Mouse (Mus musculus) layer of hippocampus, adult 2 months (tissue): ENCODE measurements at regions not wholly inside any gene's neighbourhood (a gene's known extent, or its start where the extent isn't known, plus 50 kb on each side); places are given as distances from the start of the nearest gene placed in this dataset.
A peak's percentile ranks its signal among the peaks of the same experiment; 100 is the strongest.

ENCODE experiments used
- DNase-seq, 2 experiments: peaks; one replicate each; pipeline ENCODE4 v3.0.0; 2022; ENCODE audit warnings: low spot score in 2 of 2
- H3K27ac ChIP-seq: fragments of 200-600 bp; 2 replicates; pipeline ENCODE4 v1.8.1; 2022
- H3K4me3 ChIP-seq: fragments of 200-600 bp; 2 replicates; pipeline ENCODE4 v1.8.1; 2022; ENCODE audit warnings: mild to moderate bottlenecking
- CTCF ChIP-seq: fragments of 200-600 bp; conservative IDR thresholded peaks from 2 replicates; pipeline ENCODE4 v1.8.1; 2022; ENCODE audit warnings: antibody characterized with exemption, mild to moderate bottlenecking, moderate library complexity

GRCm38 (mm10) chr4:131459746-131460145, 378.3 kb downstream of the Ptpru start:
- DNase-seq, result no peak
- no peak for TF ChIP-seq CTCF
- no peak overlapping the region for H3K27ac ChIP-seq
- H3K4me3 ChIP-seq, result no peak overlapping the region

- TF ChIP-seq CTCF, result no peak
- Histone ChIP-seq H3K27ac (no peak overlapping the region), H3K4me3 (no peak overlapping the region)
- no peak for DNase-seq
These were observed 376.8 kb downstream of the Ptpru start for GRCm38 (mm10) chr4:131461312-131461711.

DNA sequence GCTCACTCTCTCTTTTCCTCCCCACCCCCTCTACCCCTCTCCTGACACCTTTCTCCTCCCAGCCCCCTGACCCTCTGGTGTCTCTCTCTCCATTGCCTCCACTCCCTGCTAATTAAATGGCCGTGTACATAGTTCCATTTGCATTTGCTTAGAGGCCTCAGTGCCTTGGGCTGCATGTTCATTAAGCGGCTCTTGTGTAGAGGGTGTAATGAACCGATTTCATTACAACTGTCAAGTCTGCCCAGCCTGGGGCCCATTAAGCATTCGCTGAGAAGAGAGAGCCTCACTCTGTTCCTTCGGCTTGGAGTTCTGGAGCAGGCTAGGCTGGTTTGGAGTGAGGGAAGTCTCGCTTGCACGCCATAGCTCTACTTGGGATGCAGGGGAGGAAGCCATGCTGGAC, 376.4 kb downstream of the Ptpru start:
- no peak overlapping the region for H3K27ac ChIP-seq
- no peak overlapping the region for H3K4me3 ChIP-seq

GRCm38 (mm10) chr4:131475023-131475422, 363.1 kb downstream of the Ptpru start:
- DNase-seq, result no peak
- Histone ChIP-seq H3K27ac (no peak overlapping the region), H3K4me3 (no peak overlapping the region)
- TF ChIP-seq CTCF, result no peak

More for the DNA sequence above, 376.4 kb downstream of the Ptpru start:
- no peak for TF ChIP-seq CTCF
- no peak for DNase-seq

- Histone ChIP-seq H3K4me3 (no peak overlapping the region), H3K27ac (no peak overlapping the region)
- peak; percentile 34 for TF ChIP-seq CTCF
These were observed 359.2 kb downstream of the Ptpru start for GRCm38 (mm10) chr4:131478923-131479322.

DNA sequence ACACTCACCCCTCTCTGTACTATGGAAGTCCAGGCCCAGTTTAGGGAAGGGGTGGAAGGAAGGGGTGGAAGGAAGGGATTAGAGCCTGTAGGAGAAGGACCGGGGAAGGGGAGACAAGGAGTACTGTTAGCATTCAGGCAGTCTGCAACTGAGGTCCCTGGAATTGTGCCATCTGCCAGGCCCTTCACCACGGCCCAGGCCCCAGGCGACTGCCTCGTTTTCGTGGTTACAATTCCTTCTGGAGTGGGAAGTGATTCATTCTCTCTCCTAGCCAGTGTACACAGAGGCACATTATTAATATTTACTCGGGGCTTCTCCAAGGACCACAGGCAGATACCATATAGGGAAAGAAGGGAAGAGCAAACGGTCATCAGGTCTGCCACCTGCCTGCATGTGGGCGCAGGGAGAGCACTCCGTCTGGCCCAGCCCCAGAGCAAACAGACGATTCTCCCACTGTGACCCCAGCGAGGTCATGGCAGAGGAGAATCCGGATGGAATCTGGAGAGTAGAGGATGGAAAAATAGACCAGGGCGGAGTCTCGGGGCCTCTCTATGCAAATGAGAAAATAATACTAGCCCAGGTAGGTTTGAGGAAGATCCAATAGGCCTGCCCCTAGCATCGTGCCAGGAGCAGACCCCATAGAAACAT, 354.0 kb downstream of the Ptpru start:
- no peak for DNase-seq
- TF ChIP-seq CTCF, result no peak
- H3K4me3 ChIP-seq, result no peak overlapping the region
- H3K27ac ChIP-seq, result no peak overlapping the region

More at GRCm38 (mm10) chr4:131478923-131479322, 359.2 kb downstream of the Ptpru start:
- no peak for DNase-seq

DNA sequence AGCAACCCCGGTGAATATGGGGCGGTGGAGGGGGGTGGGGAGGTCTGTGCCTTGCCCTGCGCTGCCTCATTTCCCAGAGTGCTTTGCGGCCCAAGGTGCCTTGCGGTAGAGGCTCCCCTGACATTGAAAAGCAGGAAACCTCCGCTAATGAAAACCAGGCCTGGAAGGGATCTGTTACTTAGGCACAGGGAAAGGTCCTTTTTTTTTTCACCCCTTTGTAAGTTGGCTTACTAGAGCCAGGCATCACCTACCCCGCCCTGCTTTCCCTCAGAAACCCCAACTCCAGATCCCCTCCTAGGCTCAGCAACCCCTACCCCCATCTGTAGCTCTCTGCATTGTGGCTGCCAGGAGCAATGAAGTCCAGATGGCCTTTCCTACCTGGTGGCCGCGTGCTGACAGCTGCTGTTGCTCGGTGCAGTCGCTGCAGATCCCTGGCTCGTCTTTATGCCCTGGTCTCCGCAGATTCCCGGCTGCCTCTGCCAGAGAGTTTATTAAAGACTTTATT, 353.4 kb downstream of the Ptpru start:
- TF ChIP-seq CTCF, result no peak
- H3K4me3 ChIP-seq, result no peak overlapping the region
- H3K27ac ChIP-seq, result peak overlapping the region; percentile 8; the same call in 1 of the 2 replicates
- no peak for DNase-seq

- no peak for TF ChIP-seq CTCF
- Histone ChIP-seq H3K27ac (peak overlapping the region; percentile 8; the same call in 1 of the 2 replicates), H3K4me3 (no peak overlapping the region)
- DNase-seq, result peak in 1 of 2 experiments; percentile 49
These were observed 352.8 kb downstream of the Ptpru start for GRCm38 (mm10) chr4:131485126-131485825.

GRCm38 (mm10) chr4:131486821-131487220, 351.3 kb downstream of the Ptpru start:
- DNase-seq, result peak; percentile 83 to 95
- Histone ChIP-seq H3K4me3 (no peak overlapping the region), H3K27ac (no peak overlapping the region; the same call in 1 of the 2 replicates)
- TF ChIP-seq CTCF, result peak; percentile 100

- no peak for DNase-seq
- TF ChIP-seq CTCF, result no peak
- Histone ChIP-seq H3K27ac (no peak overlapping the region), H3K4me3 (no peak overlapping the region)
These were observed 349.8 kb downstream of the Ptpru start for GRCm38 (mm10) chr4:131488246-131488645.

GRCm38 (mm10) chr4:131489056-131489455, 349.0 kb downstream of the Ptpru start:
- TF ChIP-seq CTCF, result no peak
- no peak overlapping the region for H3K27ac ChIP-seq
- DNase-seq, result no peak
- H3K4me3 ChIP-seq, result no peak overlapping the region

- no peak overlapping the region for H3K4me3 ChIP-seq
- TF ChIP-seq CTCF, result no peak
- no peak overlapping the region for H3K27ac ChIP-seq
- DNase-seq, result no peak
These were observed 346.1 kb downstream of the Ptpru start for GRCm38 (mm10) chr4:131491960-131492359.

DNA sequence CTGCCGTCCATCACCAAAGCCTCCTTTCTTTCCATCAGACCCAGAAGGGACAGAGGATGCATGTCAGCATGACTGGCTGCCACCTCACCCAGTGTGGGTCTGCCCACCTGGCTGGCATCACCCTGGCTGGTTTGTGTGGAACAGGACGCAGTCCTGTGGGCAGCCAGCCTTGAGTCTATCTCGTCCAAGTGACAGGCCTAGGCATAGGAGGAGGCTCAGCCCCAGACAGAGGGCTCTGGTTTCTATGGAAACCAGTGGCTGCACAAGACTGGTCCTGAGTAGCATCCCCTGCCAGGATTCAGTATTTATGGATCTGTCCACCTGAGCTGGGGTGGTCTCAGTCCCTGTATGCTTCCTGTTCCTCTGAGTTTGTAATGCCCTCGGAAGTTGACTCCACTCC, 344.4 kb downstream of the Ptpru start:
- DNase-seq, result no peak
- Histone ChIP-seq H3K27ac (no peak overlapping the region), H3K4me3 (no peak overlapping the region)
- TF ChIP-seq CTCF, result no peak
